ENCODE assay signal across 8 mouse cellular contexts in the genomic region with DNA sequence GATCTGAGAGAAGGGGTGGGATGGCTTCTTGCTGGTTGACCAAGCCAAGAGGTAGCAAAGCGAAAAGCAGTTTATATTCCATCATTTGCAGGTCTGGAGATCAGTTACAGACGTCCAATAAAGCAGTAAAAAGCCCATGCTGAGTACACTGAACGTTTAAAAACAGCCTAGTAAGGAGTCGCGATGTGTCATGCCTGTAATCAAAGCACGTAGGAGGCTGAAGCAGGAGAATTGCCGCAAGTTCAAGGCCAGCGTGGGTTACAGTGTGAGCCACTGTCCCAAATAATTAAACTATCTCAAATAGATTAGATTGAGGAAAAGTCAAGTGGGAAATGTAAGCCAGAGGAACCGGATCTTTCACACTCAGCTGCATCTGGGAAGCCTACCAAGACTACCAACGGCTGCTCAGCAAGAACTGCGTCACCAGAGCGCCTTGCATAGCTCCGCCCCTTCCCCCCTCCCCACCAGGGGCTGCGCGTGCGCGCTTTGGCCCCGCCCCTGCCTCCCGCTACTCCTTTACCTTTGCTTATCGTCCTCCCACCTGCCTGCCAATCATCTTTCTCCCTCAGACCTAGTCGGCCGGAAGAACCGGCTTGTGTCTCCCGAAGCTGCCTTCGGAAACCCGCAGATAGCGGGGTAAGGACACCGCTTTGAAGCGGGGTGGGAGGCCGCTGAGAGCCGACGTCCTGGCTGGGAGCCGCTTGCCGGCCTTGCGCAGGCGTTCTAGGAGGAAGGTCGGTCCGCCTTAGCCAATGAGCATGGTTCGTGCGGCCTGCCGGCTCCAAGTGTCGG. TPM values are rescaled to one million over a fixed set of nuclear protein-coding genes. Genes with fewer than 3 reads are reported as not detected.
DNase-seq lines count a peak whose midpoint lies in the region; ATAC-seq and TF ChIP-seq lines count a peak whose summit lies in the region.

Tcaim (plus strand) TSS at position 487 of the 792 bp plus-strand sequence.

- ATAC-seq in embryonic facial prominence, embryonic 15.5 days (ENCODE audit: insufficient number of reproducible peaks, low FRiP score, low TSS enrichment, low read depth), result peak; percentile 96
- ATAC-seq in limb, embryonic 14.5 days (ENCODE audit: low FRiP score, low read depth), result peak; percentile 99
- peak; percentile 99 for ATAC-seq in midbrain, postnatal 0 days (ENCODE audit: low FRiP score)

- WGBS in bone marrow, adult 2 months, result 7% methylated on average over 42 of the region's 42 CpGs
- 7% methylated on average over 42 of the region's 42 CpGs for WGBS in embryonic facial prominence, embryonic 15.5 days
- WGBS in limb, embryonic 14.5 days, result 7% methylated on average over 38 of the region's 42 CpGs
- 7% methylated on average over 41 of the region's 42 CpGs for WGBS in midbrain, postnatal 0 days

- peak within 1 kb of the TSS; percentile 91 for H3K27ac ChIP-seq in bone marrow, adult 2 months (ENCODE audit: control insufficient read depth, insufficient read depth, low read depth, low read length, poor library complexity)
- peak within 1 kb of the TSS; percentile 91 for H3K27ac ChIP-seq in embryonic facial prominence, embryonic 15.5 days (replicated peaks)
- peak within 1 kb of the TSS; percentile 76 for H3K27ac ChIP-seq in limb, embryonic 14.5 days (replicated peaks; ENCODE audit: low read depth, low read length)
- peak within 1 kb of the TSS; percentile 92 for H3K27ac ChIP-seq in midbrain, postnatal 0 days (ENCODE audit: low read depth, low read length)

- H3K36me3 ChIP-seq in embryonic facial prominence, embryonic 15.5 days, result no peaks in the 10 kb centered on the region
- H3K36me3 ChIP-seq in limb, embryonic 14.5 days (ENCODE audit: control insufficient read depth, insufficient read depth, low read length), result peaks cover 1% of the 10 kb centered on the region; the same call in 1 of the 2 replicates
- H3K36me3 ChIP-seq in midbrain, postnatal 0 days (ENCODE audit: insufficient read depth, low read length), result peaks cover 5% of the 10 kb centered on the region; the same call in 1 of the 2 replicates

- no peaks in the 10 kb centered on the region for H3K4me1 ChIP-seq in bone marrow, adult 2 months (ENCODE audit: control insufficient read depth, insufficient read depth, low read length)
- H3K4me1 ChIP-seq in embryonic facial prominence, embryonic 15.5 days, result peaks cover 8% of the 10 kb centered on the region
- peaks cover 8% of the 10 kb centered on the region for H3K4me1 ChIP-seq in limb, embryonic 14.5 days (ENCODE audit: control insufficient read depth, insufficient read depth, low read length)
- peaks cover 4% of the 10 kb centered on the region for H3K4me1 ChIP-seq in midbrain, postnatal 0 days (ENCODE audit: insufficient read depth, low read length)

- H3K27me3 ChIP-seq in embryonic facial prominence, embryonic 15.5 days, result 0 out of 2 replicates have a peak, but pooled peaks cover under 1% of the 10 kb centered on the region
- no peaks in the 10 kb centered on the region for H3K27me3 ChIP-seq in limb, embryonic 14.5 days (ENCODE audit: control insufficient read depth, insufficient read depth, low read length)
- H3K27me3 ChIP-seq in midbrain, postnatal 0 days (ENCODE audit: insufficient read depth, low read length), result no peaks in the 10 kb centered on the region

- peak within 1 kb of the TSS; percentile 72 for H3K9ac ChIP-seq in embryonic facial prominence, embryonic 15.5 days
- peak within 1 kb of the TSS; percentile 77 for H3K9ac ChIP-seq in limb, embryonic 14.5 days (ENCODE audit: low read depth, low read length, severe bottlenecking)
- H3K9ac ChIP-seq in midbrain, postnatal 0 days (replicated peaks; ENCODE audit: low read length, poor library complexity, severe bottlenecking), result peak within 1 kb of the TSS; percentile 73

- no peak for TF ChIP-seq CTCF in bone marrow, adult 2 months (IDR thresholded peaks at IDR 0.05; ENCODE audit: control insufficient read depth, insufficient read depth, low read length)
- no peak for TF ChIP-seq CTCF in midbrain, postnatal 0 days (IDR thresholded peaks at IDR 0.05)

- H3K9me3 ChIP-seq in embryonic facial prominence, embryonic 15.5 days (replicated peaks), result no peaks in the 10 kb centered on the region
- H3K9me3 ChIP-seq in limb, embryonic 14.5 days (ENCODE audit: control insufficient read depth, low read length), result no peaks in the 10 kb centered on the region
- no peaks in the 10 kb centered on the region for H3K9me3 ChIP-seq in midbrain, postnatal 0 days (ENCODE audit: low read length)

- DNase-seq in 3T3-L1 (ENCODE audit: low read depth, low spot score), result peak; percentile 84
- DNase-seq in heart, adult 8-10 months (ENCODE audit: low spot score), result peak; percentile 91
- DNase-seq in kidney, adult 9 months, result peak; percentile 94
- DNase-seq in limb, embryonic 14.5 days (ENCODE audit: low spot score), result peak; percentile 95
- DNase-seq in midbrain, postnatal 0 days (ENCODE audit: low spot score), result peak; percentile 96
- peak; percentile 70 to 78 for DNase-seq in spleen, postnatal 14 days (ENCODE audit: low spot score in 2 of 2)

- peak within 1 kb of the TSS; percentile 85 for H3K4me2 ChIP-seq in embryonic facial prominence, embryonic 15.5 days (replicated peaks)
- peak within 1 kb of the TSS; percentile 82 for H3K4me2 ChIP-seq in limb, embryonic 14.5 days (replicated peaks; ENCODE audit: low read depth, low read length, severe bottlenecking)
- H3K4me2 ChIP-seq in midbrain, postnatal 0 days (ENCODE audit: low read depth, low read length, poor library complexity, severe bottlenecking), result peak within 1 kb of the TSS; percentile 89

- H3K4me3 ChIP-seq in bone marrow, adult 2 months (replicated peaks; ENCODE audit: control insufficient read depth, low read depth, low read length), result peak within 1 kb of the TSS; percentile 92
- H3K4me3 ChIP-seq in embryonic facial prominence, embryonic 15.5 days (replicated peaks), result peak within 1 kb of the TSS; percentile 77
- H3K4me3 ChIP-seq in limb, embryonic 14.5 days (replicated peaks; ENCODE audit: low read length), result peak within 1 kb of the TSS; percentile 66
- H3K4me3 ChIP-seq in midbrain, postnatal 0 days (ENCODE audit: low read depth, low read length), result peak within 1 kb of the TSS; percentile 65

- TF ChIP-seq POLR2A in bone marrow, adult 2 months (IDR thresholded peaks at IDR 0.05; ENCODE audit: borderline replicate concordance, control insufficient read depth, low read depth, low read length), result peak; percentile 44; the same call in 1 of the 2 replicates
- TF ChIP-seq POLR2A in limb, embryonic 14.5 days (IDR thresholded peaks at IDR 0.05; ENCODE audit: borderline replicate concordance, extremely low read depth, insufficient read depth, insufficient read length), result peak; percentile 30; the same call in 1 of the 2 replicates

RNA-seq across cellular contexts. Expression of gene Tcaim, which starts in this region (rescaled TPM):
- 1.5 and 2.6 TPM in 2 replicates for polyA plus RNA-seq in bone marrow, adult 2 months (2011; ENCODE audit: insufficient read depth, insufficient read length, low replicate concordance, missing spikeins)
- 7.5 and 7.7 TPM in 2 replicates for polyA plus RNA-seq in embryonic facial prominence, embryonic 15.5 days (2015; fragmentation: Nextera tagmentation; extraction: Ambion mirVana)
- total RNA-seq in heart, adult 8-10 months (2022), result 10 to 100 TPM; 45.2 to 50.8 (median 46.9) TPM
- 6.1 and 6.6 TPM in 2 replicates for polyA plus RNA-seq in limb, embryonic 14.5 days (2012; rRNA removed)
- polyA plus RNA-seq in limb, embryonic 14.5 days (2014; fragmentation: Nextera tagmentation; extraction: Ambion mirVana), result 7.3 and 7.8 TPM in 2 replicates
- total RNA-seq in midbrain, postnatal 0 days (2014; rRNA removed), result 7.3 and 8.4 TPM in 2 replicates
- polyA plus RNA-seq in midbrain, postnatal 0 days (2015; fragmentation: Nextera tagmentation; extraction: Ambion mirVana), result 6.6 and 7.1 TPM in 2 replicates

Comparison
In these comparisons a context has a peak if more than half of its experiments do, and no peak if none do; other contexts are left out.
1. Peak in every context shown above with its lines: DNase-seq, ATAC-seq, H3K4me3 ChIP-seq and H3K27ac ChIP-seq.